Comparison of ENCODE assay signal across 14 mouse cellular contexts in the genomic region with DNA sequence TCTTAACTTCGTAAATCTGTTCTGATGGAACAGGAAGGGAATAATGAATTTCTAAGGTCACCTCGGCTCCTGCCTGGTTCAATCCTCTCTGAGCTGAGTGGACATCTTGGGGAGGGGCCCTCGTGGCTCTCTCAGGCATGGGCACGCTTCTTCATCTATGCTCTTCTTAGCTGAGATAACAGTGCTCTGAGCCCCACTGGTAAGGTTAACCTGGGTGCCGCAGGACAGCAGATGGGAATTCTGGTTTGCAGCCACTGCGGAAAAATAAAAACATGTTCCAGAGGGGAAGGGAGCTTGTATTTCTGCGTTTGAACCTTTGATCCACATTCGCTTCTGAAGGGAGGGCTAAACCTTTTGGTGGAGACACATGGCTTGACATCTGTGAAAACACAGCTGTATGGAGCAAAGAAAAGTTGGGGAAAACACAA. TPM values are rescaled to one million over a fixed set of nuclear protein-coding genes. Genes with fewer than 3 reads are reported as not detected.
DNase-seq lines count a peak whose midpoint lies in the region; ATAC-seq and TF ChIP-seq lines count a peak whose summit lies in the region.
"Had no signal": no experiment of that assay in that cellular context is flagged by ENCODE, and none has a peak within 500 bp of the region (broad histone marks: within the 10 kb centered on the region; RNA-seq: fewer than 3 reads in every experiment).

No protein-coding gene starts in this region.

- no peak for TF ChIP-seq CTCF in forebrain, postnatal 0 days (IDR thresholded peaks at IDR 0.05; ENCODE audit: low read depth)

- no peak for ATAC-seq in hindbrain, embryonic 11.5 days (ENCODE audit: low FRiP score)
- no peak for ATAC-seq in hindbrain, embryonic 12.5 days (ENCODE audit: low FRiP score)
- ATAC-seq in forebrain, postnatal 0 days, result no peak

- H3K9ac ChIP-seq in hindbrain, embryonic 11.5 days (ENCODE audit: low read depth, low read length), result no peak overlapping the region
- no peak overlapping the region for H3K9ac ChIP-seq in hindbrain, embryonic 12.5 days
- no peak overlapping the region for H3K9ac ChIP-seq in forebrain, postnatal 0 days
- H3K9ac ChIP-seq: embryonic facial prominence, embryonic 13.5 days; lung, embryonic 14.5 days; midbrain, embryonic 12.5 days had no signal

- H3K4me2 ChIP-seq in hindbrain, embryonic 11.5 days (replicated peaks; ENCODE audit: low read depth, low read length), result no peak overlapping the region
- H3K4me2 ChIP-seq in hindbrain, embryonic 12.5 days (replicated peaks), result no peak overlapping the region
- no peak overlapping the region for H3K4me2 ChIP-seq in forebrain, postnatal 0 days (ENCODE audit: low read depth)
- H3K4me2 ChIP-seq: lung, embryonic 14.5 days; midbrain, embryonic 12.5 days had no signal

- DNase-seq in hindbrain, embryonic 11.5 days (ENCODE audit: low spot score), result peak; percentile 27
- DNase-seq in cerebellum, postnatal 14 days, result peak; percentile 51 to 74
- peak; percentile 3 for DNase-seq in forebrain, postnatal 0 days
- DNase-seq in retina, embryonic 14.5 days (ENCODE audit: low spot score), result peak; percentile 13
- DNase-seq in heart, adult 9 months (ENCODE audit: low spot score in 2 of 2), result no peak
- DNase-seq in thymus, postnatal 25 days, result no peak
- DNase-seq in layer of hippocampus, adult 11-12 months (ENCODE audit: low spot score), result no peak
- DNase-seq: heart, postnatal 14 days; kidney, adult 8-10 months; lung, embryonic 14.5 days had no signal

- H3K4me1 ChIP-seq in hindbrain, embryonic 11.5 days (replicated peaks; ENCODE audit: control insufficient read depth, insufficient read depth, low read length), result peaks cover 7% of the 10 kb centered on the region; the same call in 1 of the 2 replicates
- H3K4me1 ChIP-seq in hindbrain, embryonic 12.5 days, result peaks cover 25% of the 10 kb centered on the region
- H3K4me1 ChIP-seq in forebrain, postnatal 0 days (ENCODE audit: insufficient read depth), result no peaks in the 10 kb centered on the region

- H3K27ac ChIP-seq in hindbrain, embryonic 11.5 days (ENCODE audit: low read depth, low read length), result no peak overlapping the region
- H3K27ac ChIP-seq in hindbrain, embryonic 12.5 days, result no peak overlapping the region
- H3K27ac ChIP-seq in forebrain, postnatal 0 days (ENCODE audit: low read depth, low read length), result no peak overlapping the region
- H3K27ac ChIP-seq: embryonic facial prominence, embryonic 13.5 days; stomach, postnatal 0 days had no signal

- no peaks in the 10 kb centered on the region for H3K9me3 ChIP-seq in hindbrain, embryonic 11.5 days (ENCODE audit: control insufficient read depth, low read length)
- H3K9me3 ChIP-seq in hindbrain, embryonic 12.5 days (replicated peaks), result 0 out of 2 replicates have a peak, but pooled peaks cover 2% of the 10 kb centered on the region
- H3K9me3 ChIP-seq in forebrain, postnatal 0 days (ENCODE audit: low read length), result no peaks in the 10 kb centered on the region
- H3K9me3 ChIP-seq: embryonic facial prominence, embryonic 13.5 days had no signal

- H3K4me3 ChIP-seq in hindbrain, embryonic 11.5 days (ENCODE audit: low read depth, low read length), result no peak overlapping the region
- no peak overlapping the region for H3K4me3 ChIP-seq in hindbrain, embryonic 12.5 days
- no peak overlapping the region for H3K4me3 ChIP-seq in forebrain, postnatal 0 days (ENCODE audit: low read depth, low read length)
- H3K4me3 ChIP-seq: embryonic facial prominence, embryonic 13.5 days; midbrain, embryonic 12.5 days had no signal

- WGBS in hindbrain, embryonic 11.5 days, result 33% methylated on average over 8 of the region's 8 CpGs
- 28% methylated on average over 8 of the region's 8 CpGs for WGBS in hindbrain, embryonic 12.5 days
- WGBS in forebrain, postnatal 0 days, result 51% methylated on average over 8 of the region's 8 CpGs

- H3K36me3 ChIP-seq in hindbrain, embryonic 11.5 days (ENCODE audit: control insufficient read depth, insufficient read depth, low read length), result no peaks in the 10 kb centered on the region
- H3K36me3 ChIP-seq in hindbrain, embryonic 12.5 days, result no peaks in the 10 kb centered on the region
- no peaks in the 10 kb centered on the region for H3K36me3 ChIP-seq in forebrain, postnatal 0 days (ENCODE audit: insufficient read depth)
- H3K36me3 ChIP-seq: embryonic facial prominence, embryonic 13.5 days; midbrain, embryonic 12.5 days had no signal

- H3K27me3 ChIP-seq in hindbrain, embryonic 11.5 days (ENCODE audit: control insufficient read depth, insufficient read depth, low read length), result peaks cover 8% of the 10 kb centered on the region
- H3K27me3 ChIP-seq in hindbrain, embryonic 12.5 days, result peaks cover 41% of the 10 kb centered on the region
- peaks cover 39% of the 10 kb centered on the region for H3K27me3 ChIP-seq in forebrain, postnatal 0 days (ENCODE audit: insufficient read depth, low read length)

RNA-seq across cellular contexts. Expression of a gene that starts 43.0 kb away (rescaled TPM):
- polyA plus RNA-seq in hindbrain, embryonic 11.5 days (2014; fragmentation: Nextera tagmentation; extraction: Ambion mirVana), result 24.1 and 30.6 TPM in 2 replicates
- 16.5 and 20.3 TPM in 2 replicates for polyA plus RNA-seq in hindbrain, embryonic 12.5 days (2016; fragmentation: Nextera tagmentation; extraction: Ambion mirVana)
- 10.6 TPM in 2 replicates for total RNA-seq in forebrain, postnatal 0 days (2014; rRNA removed)
- polyA plus RNA-seq in forebrain, postnatal 0 days (2015; fragmentation: Nextera tagmentation; extraction: Ambion mirVana), result 15.8 and 21.0 TPM in 2 replicates

Comparison
In these comparisons a context has a peak if more than half of its experiments do, and no peak if none do; other contexts are left out.
1. DNase-seq: peak in hindbrain, embryonic 11.5 days (single experiment), cerebellum, postnatal 14 days (2 of 2), forebrain, postnatal 0 days (single experiment) and retina, embryonic 14.5 days (single experiment); none in heart, adult 9 months (0 of 2), thymus, postnatal 25 days (single experiment) and layer of hippocampus, adult 11-12 months (single experiment).